Mouse (Mus musculus): ENCODE results near the gene H2-M10.6. TPM values are rescaled to one million over a fixed set of nuclear protein-coding genes. Genes with fewer than 3 reads are reported as not detected.
A peak's percentile ranks its signal among the peaks of the same experiment; 100 is the strongest.

The H2-M10.6 gene
- polyA plus RNA-seq, 1 experiment from 2014 or later: not detected

- H3K27me3 ChIP-seq: no peaks in the 10 kb centered on the region
- H3K27ac ChIP-seq: no peak overlapping the region
- no peak overlapping the region for H3K4me2 ChIP-seq
- WGBS: 61% methylated on average over 1 of the region's 1 CpGs
- H3K4me3 ChIP-seq (replicated peaks): no peak overlapping the region
- H3K9ac ChIP-seq: no peak overlapping the region
- H3K36me3 ChIP-seq: no peaks in the 10 kb centered on the region; the same call in 1 of the 2 replicates
- no peaks in the 10 kb centered on the region for H3K9me3 ChIP-seq (replicated peaks)
- H3K4me1 ChIP-seq: peaks cover 10% of the 10 kb centered on the region
- ATAC-seq (replicated peaks; ENCODE audit: low FRiP score): no peak
These were observed 32.8 kb downstream of the H2-M10.6 start for GRCm38 (mm10) chr17:36844725-36845124.

DNA sequence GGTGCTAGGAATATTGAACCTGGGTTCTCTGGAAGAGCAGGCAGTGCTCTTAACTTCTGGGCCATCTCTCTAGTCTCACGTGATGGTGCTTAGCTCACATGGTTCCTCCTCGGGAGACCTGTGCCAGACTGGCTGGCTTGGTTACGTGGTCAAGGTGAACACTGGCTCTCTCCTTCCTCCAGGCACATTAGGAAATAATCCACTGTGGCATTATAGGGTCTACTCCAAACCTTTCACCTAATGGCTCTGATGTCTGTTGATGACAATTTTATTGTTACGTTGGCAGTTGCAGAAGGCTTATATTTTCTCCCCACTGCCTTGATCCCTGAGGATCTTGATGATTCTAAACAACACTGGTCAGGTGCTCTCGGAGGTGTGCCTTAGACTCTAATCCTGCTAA, 36.9 kb downstream of the H2-M10.6 start:
- no peak for ATAC-seq (replicated peaks; ENCODE audit: low FRiP score)
- H3K27ac ChIP-seq: no peak overlapping the region

GRCm38 (mm10) chr17:36849992-36850391, 38.0 kb downstream of the H2-M10.6 start:
- H3K9me3 ChIP-seq (replicated peaks): no peaks in the 10 kb centered on the region
- ATAC-seq (replicated peaks; ENCODE audit: low FRiP score): no peak
- no peak overlapping the region for H3K4me2 ChIP-seq
- peaks cover 45% of the 10 kb centered on the region for H3K36me3 ChIP-seq
- no peak overlapping the region for H3K4me3 ChIP-seq (replicated peaks)
- no peaks in the 10 kb centered on the region for H3K4me1 ChIP-seq
- H3K9ac ChIP-seq: no peak overlapping the region
- H3K27ac ChIP-seq: no peak overlapping the region
- no peaks in the 10 kb centered on the region for H3K27me3 ChIP-seq
- WGBS: 84% methylated on average over 2 of the region's 2 CpGs

More for the DNA sequence above, 36.9 kb downstream of the H2-M10.6 start:
- Histone ChIP-seq H3K4me1 (peaks cover 6% of the 10 kb centered on the region; the same call in 1 of the 2 replicates), H3K36me3 (peaks cover 34% of the 10 kb centered on the region), H3K27me3 (no peaks in the 10 kb centered on the region), H3K4me2 (no peak overlapping the region), H3K9me3 (replicated peaks) (no peaks in the 10 kb centered on the region), H3K9ac (no peak overlapping the region), H3K4me3 (replicated peaks) (no peak overlapping the region)
- 74% methylated on average over 5 of the region's 5 CpGs for WGBS

- Histone ChIP-seq H3K9me3 (replicated peaks) (no peaks in the 10 kb centered on the region), H3K27ac (no peak overlapping the region), H3K9ac (no peak overlapping the region), H3K36me3 (peaks cover 56% of the 10 kb centered on the region), H3K4me1 (no peaks in the 10 kb centered on the region), H3K4me2 (no peak overlapping the region), H3K4me3 (replicated peaks) (no peak overlapping the region), H3K27me3 (no peaks in the 10 kb centered on the region)
- ATAC-seq (replicated peaks; ENCODE audit: low FRiP score): 0 out of 2 replicates have a peak, but pooled peaks have one; percentile 40
- 84% methylated on average over 5 of the region's 5 CpGs for WGBS
These were observed 39.2 kb downstream of the H2-M10.6 start for GRCm38 (mm10) chr17:36851200-36851599.

GRCm38 (mm10) chr17:36851627-36852026, 39.7 kb downstream of the H2-M10.6 start:
- H3K27me3 ChIP-seq: no peaks in the 10 kb centered on the region
- H3K27ac ChIP-seq: no peak overlapping the region
- ATAC-seq (replicated peaks; ENCODE audit: low FRiP score): no peak
- H3K36me3 ChIP-seq: peaks cover 60% of the 10 kb centered on the region
- WGBS: 86% methylated on average over 5 of the region's 5 CpGs
- H3K9me3 ChIP-seq (replicated peaks): no peaks in the 10 kb centered on the region
- no peaks in the 10 kb centered on the region for H3K4me1 ChIP-seq
- no peak overlapping the region for H3K4me3 ChIP-seq (replicated peaks)
- no peak overlapping the region for H3K9ac ChIP-seq
- no peak overlapping the region for H3K4me2 ChIP-seq

DNA sequence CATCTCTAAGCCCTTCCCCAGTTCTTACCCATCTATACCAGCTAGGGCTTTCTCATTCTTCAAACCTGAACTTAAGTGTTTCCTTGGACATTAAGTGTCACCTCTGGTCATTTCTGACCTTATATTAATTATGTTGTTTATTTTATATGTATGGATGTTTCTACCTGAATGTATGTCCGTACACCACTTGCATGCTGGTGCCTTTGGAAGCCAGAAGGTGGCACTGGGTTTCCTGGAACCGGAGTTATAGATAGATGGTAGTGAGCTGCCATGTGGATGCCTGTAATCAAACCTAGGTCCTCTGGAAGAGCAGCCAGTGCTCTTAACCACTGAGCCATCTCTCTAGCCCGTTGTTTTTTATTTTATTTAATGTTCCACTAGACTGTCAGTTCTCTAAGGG, 43.5 kb downstream of the H2-M10.6 start:
- Histone ChIP-seq H3K4me3 (replicated peaks) (no peak overlapping the region), H3K4me1 (no peaks in the 10 kb centered on the region), H3K27me3 (no peaks in the 10 kb centered on the region), H3K9me3 (replicated peaks) (no peaks in the 10 kb centered on the region), H3K27ac (no peak overlapping the region), H3K36me3 (peaks cover 90% of the 10 kb centered on the region), H3K4me2 (no peak overlapping the region), H3K9ac (no peak overlapping the region)
- no peak for ATAC-seq (replicated peaks; ENCODE audit: low FRiP score)
- WGBS: 95% methylated on average over 3 of the region's 3 CpGs

GRCm38 (mm10) chr17:36856236-36856635, 44.3 kb downstream of the H2-M10.6 start:
- Histone ChIP-seq H3K4me1 (no peaks in the 10 kb centered on the region), H3K36me3 (peaks cover 82% of the 10 kb centered on the region)
- WGBS: 96% methylated on average over 4 of the region's 4 CpGs

DNA sequence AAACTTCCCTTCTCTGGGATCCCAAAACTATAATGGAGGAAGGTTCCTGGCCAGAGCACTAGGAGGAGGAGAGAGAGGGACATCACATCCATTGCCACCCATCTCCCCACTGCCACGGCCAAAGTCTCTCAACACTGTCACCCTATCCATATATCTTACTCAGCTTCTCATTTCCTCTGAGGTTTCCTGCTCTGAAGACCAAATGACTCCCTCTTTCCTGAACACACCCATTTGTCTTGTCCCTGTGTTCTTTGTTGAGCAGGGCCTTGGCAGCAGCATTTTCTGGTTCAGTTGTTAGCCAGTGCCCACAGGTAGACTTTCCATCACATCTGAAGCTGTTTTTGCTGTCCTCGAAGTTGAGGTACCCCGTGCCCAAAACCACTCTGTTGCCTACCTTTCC, 46.2 kb downstream of the H2-M10.6 start:
- Histone ChIP-seq H3K4me2 (no peak overlapping the region), H3K36me3 (peaks cover 64% of the 10 kb centered on the region), H3K4me1 (no peaks in the 10 kb centered on the region), H3K9ac (no peak overlapping the region), H3K27me3 (no peaks in the 10 kb centered on the region), H3K9me3 (replicated peaks) (no peaks in the 10 kb centered on the region), H3K27ac (no peak overlapping the region), H3K4me3 (replicated peaks) (no peak overlapping the region)
- 88% methylated on average over 3 of the region's 3 CpGs for WGBS
- ATAC-seq (replicated peaks; ENCODE audit: low FRiP score): no peak

More at GRCm38 (mm10) chr17:36856236-36856635, 44.3 kb downstream of the H2-M10.6 start:
- H3K9me3 ChIP-seq (replicated peaks): no peaks in the 10 kb centered on the region
- no peak overlapping the region for H3K27ac ChIP-seq
- H3K4me3 ChIP-seq (replicated peaks): no peak overlapping the region
- no peak overlapping the region for H3K9ac ChIP-seq
- H3K27me3 ChIP-seq: no peaks in the 10 kb centered on the region
- ATAC-seq (replicated peaks; ENCODE audit: low FRiP score): no peak
- no peak overlapping the region for H3K4me2 ChIP-seq

DNA sequence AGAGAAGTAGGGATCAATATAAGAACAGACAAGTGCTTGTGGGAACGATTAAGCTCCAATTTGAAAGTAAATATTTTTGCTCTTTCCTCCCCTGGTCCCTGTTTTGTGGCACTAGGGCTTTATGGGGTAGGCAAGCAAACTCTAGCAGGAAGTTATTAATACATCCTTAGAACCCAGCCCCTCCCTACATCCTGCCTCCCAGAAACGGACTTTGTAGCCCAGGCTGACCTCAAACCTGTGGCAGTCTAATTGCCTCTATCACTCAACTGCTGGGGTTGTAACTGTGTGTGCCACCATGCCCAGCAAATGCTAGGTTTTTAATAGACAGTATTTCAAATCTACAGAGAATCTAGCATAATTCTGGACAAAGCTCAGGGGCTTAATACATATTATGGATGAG, 49.7 kb downstream of the H2-M10.6 start:
- no peak overlapping the region for H3K27ac ChIP-seq
- no peak for ATAC-seq (replicated peaks; ENCODE audit: low FRiP score)
- H3K9ac ChIP-seq: no peak overlapping the region
- no peak overlapping the region for H3K4me3 ChIP-seq (replicated peaks)
- H3K9me3 ChIP-seq (replicated peaks): no peaks in the 10 kb centered on the region
- H3K4me2 ChIP-seq: no peak overlapping the region
- peaks cover under 1% of the 10 kb centered on the region; the same call in 1 of the 2 replicates for H3K4me1 ChIP-seq
- H3K27me3 ChIP-seq: peaks cover 24% of the 10 kb centered on the region
- peaks cover 29% of the 10 kb centered on the region for H3K36me3 ChIP-seq
- WGBS: 43% methylated on average over 2 of the region's 2 CpGs

Other genes with a start within 250 kb of the H2-M10.6 start
- not detected in 2 replicates for gene H2-M9, start 169.5 kb upstream of the H2-M10.6 start, polyA plus RNA-seq (2015; fragmentation: Nextera tagmentation; extraction: Ambion mirVana)
- not detected in 2 replicates for gene H2-M1, start 140.0 kb upstream of the H2-M10.6 start, polyA plus RNA-seq (2015; fragmentation: Nextera tagmentation; extraction: Ambion mirVana)
- gene H2-M10.5, start 39.3 kb upstream of the H2-M10.6 start, polyA plus RNA-seq (2015; fragmentation: Nextera tagmentation; extraction: Ambion mirVana): not detected in 2 replicates
- gene Trim26, start 25.0 kb downstream of the H2-M10.6 start, polyA plus RNA-seq (2015; fragmentation: Nextera tagmentation; extraction: Ambion mirVana): 40.3 and 45.9 TPM in 2 replicates
- gene Trim15, start 55.0 kb downstream of the H2-M10.6 start, polyA plus RNA-seq (2015; fragmentation: Nextera tagmentation; extraction: Ambion mirVana): 0.17 and 0.22 TPM in 2 replicates
- 3.1 and 6.0 TPM in 2 replicates for gene Trim10, start 57.4 kb downstream of the H2-M10.6 start, polyA plus RNA-seq (2015; fragmentation: Nextera tagmentation; extraction: Ambion mirVana)
- not detected in 2 replicates for gene Trim40, start 78.0 kb downstream of the H2-M10.6 start, polyA plus RNA-seq (2015; fragmentation: Nextera tagmentation; extraction: Ambion mirVana)
- gene Trim31, start 85.9 kb downstream of the H2-M10.6 start, polyA plus RNA-seq (2015; fragmentation: Nextera tagmentation; extraction: Ambion mirVana): 0.35 TPM in 1 of 2 replicates, not detected in the other
- gene Rnf39, start 130.7 kb downstream of the H2-M10.6 start, polyA plus RNA-seq (2015; fragmentation: Nextera tagmentation; extraction: Ambion mirVana): 0.13 and 0.53 TPM in 2 replicates
- 115 and 127 TPM in 2 replicates for gene Ppp1r11, start 139.6 kb downstream of the H2-M10.6 start, polyA plus RNA-seq (2015; fragmentation: Nextera tagmentation; extraction: Ambion mirVana)
- 93.2 and 95.6 TPM in 2 replicates for gene Znrd1, start 146.4 kb downstream of the H2-M10.6 start, polyA plus RNA-seq (2015; fragmentation: Nextera tagmentation; extraction: Ambion mirVana)
- 6.6 and 6.7 TPM in 2 replicates for gene Znrd1as, start 146.4 kb downstream of the H2-M10.6 start, polyA plus RNA-seq (2015; fragmentation: Nextera tagmentation; extraction: Ambion mirVana)
- gene 2410137M14Rik, start 169.1 kb downstream of the H2-M10.6 start, polyA plus RNA-seq (2015; fragmentation: Nextera tagmentation; extraction: Ambion mirVana): not detected in 2 replicates
- gene H2-M5, start 177.4 kb downstream of the H2-M10.6 start, polyA plus RNA-seq (2015; fragmentation: Nextera tagmentation; extraction: Ambion mirVana): 0.44 TPM in 2 replicates
- gene Zfp57, start 189.0 kb downstream of the H2-M10.6 start, polyA plus RNA-seq (2015; fragmentation: Nextera tagmentation; extraction: Ambion mirVana): 61.1 and 69.4 TPM in 2 replicates
- 0.09 TPM in 1 of 2 replicates, not detected in the other for gene Mog, start 211.2 kb downstream of the H2-M10.6 start, polyA plus RNA-seq (2015; fragmentation: Nextera tagmentation; extraction: Ambion mirVana)
- 6.0 and 8.3 TPM in 2 replicates for gene Gabbr1, start 233.8 kb downstream of the H2-M10.6 start, polyA plus RNA-seq (2015; fragmentation: Nextera tagmentation; extraction: Ambion mirVana)